Mouse (Mus musculus): ENCODE measurements at regions not wholly inside any gene's neighbourhood (a gene's known extent, or its start where the extent isn't known, plus 50 kb on each side); places are given as distances from the start of the nearest gene placed in this dataset.
"Not testable (repeated sequence)": the region's sequence is repeated elsewhere in the genome, so short reads cannot be mapped to it uniquely, and the experiment has no call there.

DNA sequence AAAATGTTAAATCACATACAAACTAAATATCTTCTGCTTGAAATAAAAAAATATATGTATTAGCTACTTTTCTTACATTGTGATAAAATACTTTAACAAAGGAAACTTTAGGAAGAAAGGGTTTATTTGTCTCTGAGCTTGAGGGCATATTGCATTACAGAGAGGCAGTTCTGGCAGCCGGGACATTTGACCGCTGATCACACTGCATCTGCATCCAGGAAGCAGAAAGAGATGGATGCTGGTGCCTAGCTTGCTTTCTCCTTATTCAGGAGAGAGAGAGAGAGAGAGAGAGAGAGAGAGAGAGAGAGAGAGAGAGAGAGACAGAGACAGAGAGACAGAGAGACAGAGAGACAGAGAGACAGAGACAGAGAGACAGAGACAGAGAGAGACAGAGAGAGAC, 137.7 kb upstream of the Tacstd2 start:
- DNase-seq = not testable (repeated sequence)

DNA sequence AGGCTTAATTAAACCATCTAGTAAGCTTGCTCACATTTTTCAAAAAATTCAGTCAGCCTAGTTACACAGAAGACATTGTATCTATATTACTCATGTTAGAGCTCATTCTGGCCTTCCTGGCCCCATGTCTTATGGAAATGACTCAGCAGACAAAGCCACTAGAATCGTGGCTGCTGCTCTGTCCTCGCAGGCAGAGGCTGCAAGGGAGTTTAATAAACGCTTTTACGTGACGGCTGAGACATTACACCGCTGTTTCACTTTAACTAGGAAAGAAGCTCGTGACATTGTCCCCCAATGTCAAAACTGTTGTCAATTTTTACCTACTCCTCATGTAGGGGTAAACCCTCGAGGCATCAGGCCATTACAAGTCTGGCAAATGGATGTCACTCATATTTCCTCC, 132.5 kb upstream of the Tacstd2 start:
- DNase-seq = not testable (repeated sequence)

DNA sequence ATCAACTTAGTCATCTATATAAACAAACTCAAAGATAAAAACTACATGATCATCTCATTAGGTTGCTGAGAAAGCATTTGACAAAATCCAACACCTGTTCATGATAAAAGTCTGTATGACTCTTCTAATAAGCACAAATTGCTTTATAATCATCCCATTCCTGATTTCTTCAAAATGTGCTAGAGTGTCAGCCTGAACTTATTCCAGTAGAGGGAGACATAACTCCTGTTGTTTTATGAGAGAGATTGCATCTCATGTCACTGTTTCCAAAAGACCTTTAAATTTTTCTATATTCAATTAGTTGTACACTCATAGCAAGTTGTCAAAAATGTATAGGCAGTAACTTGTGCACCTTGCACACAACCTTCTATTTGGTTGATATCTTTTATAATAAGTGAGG, 96.0 kb upstream of the Tacstd2 start:
- no peak for DNase-seq

DNA sequence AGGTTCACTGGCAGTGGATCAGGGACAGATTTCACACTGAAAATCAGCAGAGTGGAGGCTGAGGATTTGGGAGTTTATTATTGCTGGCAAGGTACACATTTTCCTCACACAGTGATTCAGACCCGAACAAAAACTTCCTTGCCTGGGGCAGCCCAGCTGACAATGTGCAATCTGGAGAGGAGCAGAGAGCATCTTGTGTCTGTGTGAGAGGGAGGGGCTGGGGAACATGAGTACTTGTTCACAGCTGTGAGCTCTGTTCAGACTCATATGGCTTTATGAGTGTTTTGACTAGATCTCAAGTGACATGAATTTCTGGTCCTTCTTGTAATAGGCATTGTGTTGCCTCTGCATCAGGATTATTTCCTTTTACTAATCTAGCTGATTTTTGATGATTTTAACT, 74.8 kb upstream of the Tacstd2 start:
- no peak for DNase-seq

DNA sequence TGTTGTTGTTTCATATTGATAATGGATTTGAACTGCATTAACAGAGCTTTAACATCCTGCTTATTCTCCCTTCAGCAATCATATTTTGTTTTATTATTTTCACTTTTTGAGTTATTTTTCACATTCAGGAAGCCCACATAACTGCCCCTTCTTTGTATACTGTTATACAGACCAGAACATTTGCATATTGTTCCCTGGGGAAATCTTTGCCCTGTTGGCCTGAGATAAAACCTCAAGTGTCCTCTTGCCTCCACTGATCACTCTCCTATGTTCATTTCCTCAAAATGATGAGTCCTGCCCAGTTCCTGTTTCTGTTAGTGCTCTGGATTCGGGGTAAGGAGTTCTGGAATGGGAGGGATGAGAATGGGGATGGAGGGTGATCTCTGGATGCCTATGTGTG, 73.9 kb upstream of the Tacstd2 start:
- DNase-seq = not testable (repeated sequence)
